Mouse (Mus musculus): Measurements from ENCODE around the gene Tnnc1. TPM values are rescaled to one million over a fixed set of nuclear protein-coding genes. Genes with fewer than 3 reads are reported as not detected.
A peak's percentile ranks its signal among the peaks of the same experiment; 100 is the strongest.

Gene Tnnc1
- polyA plus RNA-seq, 1 experiment, result 0.62 TPM

- DNase-seq (ENCODE audit: low read depth in 1 of 2, low spot score in 2 of 2), result no peak
- WGBS, result 96% methylated on average over 1 of the region's 1 CpGs
- TF ChIP-seq CTCF (IDR thresholded peaks at IDR 0.05; ENCODE audit: extremely low read depth, insufficient read depth, insufficient read length, insufficient replicate concordance), result no peak
- no peak for TF ChIP-seq POLR2A (IDR thresholded peaks at IDR 0.05; ENCODE audit: low read depth, low read length)
Observed at GRCm38 (mm10) chr14:31245946-31246345, 37.8 kb downstream of the Tnnc1 start.

DNA sequence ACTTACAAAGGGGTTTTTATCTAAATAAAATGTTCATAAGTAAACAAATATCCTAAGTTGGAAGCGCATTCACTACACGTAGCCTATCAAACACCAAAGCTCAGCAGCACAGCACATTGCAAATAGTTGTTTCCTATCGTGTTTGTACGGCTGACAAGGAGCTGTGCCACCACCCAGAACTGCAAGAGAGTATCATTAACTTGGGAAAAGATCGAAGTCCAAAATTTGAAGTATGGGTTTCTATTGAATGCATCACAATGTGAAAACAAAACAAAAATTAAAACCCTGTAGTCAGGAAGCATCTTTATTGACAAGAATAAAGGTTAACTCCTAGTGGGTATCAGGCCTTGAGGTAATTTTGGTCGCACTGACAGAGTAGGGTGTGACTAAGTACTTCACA, 40.3 kb downstream of the Tnnc1 start:
- no peaks in the 10 kb centered on the region; the same call in 1 of the 2 replicates for H3K4me1 ChIP-seq (ENCODE audit: control insufficient read depth, insufficient read depth, insufficient read length)
- no peak for TF ChIP-seq CTCF (IDR thresholded peaks at IDR 0.05; ENCODE audit: extremely low read depth, insufficient read depth, insufficient read length, insufficient replicate concordance)
- no peak for TF ChIP-seq POLR2A (IDR thresholded peaks at IDR 0.05; ENCODE audit: low read depth, low read length)
- no peaks in the 10 kb centered on the region for H3K36me3 ChIP-seq (ENCODE audit: control insufficient read depth, insufficient read depth, low read length)
- no peak overlapping the region for H3K4me3 ChIP-seq (ENCODE audit: extremely low read depth, insufficient read depth, insufficient read length)
- H3K27ac ChIP-seq (ENCODE audit: insufficient read depth, low read length), result no peak overlapping the region
- no peaks in the 10 kb centered on the region for H3K27me3 ChIP-seq (ENCODE audit: control insufficient read depth, insufficient read depth, low read length)
- WGBS, result 93% methylated on average over 6 of the region's 6 CpGs
- no peak for DNase-seq (ENCODE audit: low read depth in 1 of 2, low spot score in 2 of 2)

More at GRCm38 (mm10) chr14:31245946-31246345, 37.8 kb downstream of the Tnnc1 start:
- Histone ChIP-seq H3K4me3 (ENCODE audit: extremely low read depth, insufficient read depth, insufficient read length) (no peak overlapping the region), H3K27ac (ENCODE audit: insufficient read depth, low read length) (no peak overlapping the region), H3K4me1 (ENCODE audit: control insufficient read depth, insufficient read depth, insufficient read length) (no peaks in the 10 kb centered on the region), H3K36me3 (ENCODE audit: control insufficient read depth, insufficient read depth, low read length) (no peaks in the 10 kb centered on the region), H3K27me3 (ENCODE audit: control insufficient read depth, insufficient read depth, low read length) (no peaks in the 10 kb centered on the region)

DNA sequence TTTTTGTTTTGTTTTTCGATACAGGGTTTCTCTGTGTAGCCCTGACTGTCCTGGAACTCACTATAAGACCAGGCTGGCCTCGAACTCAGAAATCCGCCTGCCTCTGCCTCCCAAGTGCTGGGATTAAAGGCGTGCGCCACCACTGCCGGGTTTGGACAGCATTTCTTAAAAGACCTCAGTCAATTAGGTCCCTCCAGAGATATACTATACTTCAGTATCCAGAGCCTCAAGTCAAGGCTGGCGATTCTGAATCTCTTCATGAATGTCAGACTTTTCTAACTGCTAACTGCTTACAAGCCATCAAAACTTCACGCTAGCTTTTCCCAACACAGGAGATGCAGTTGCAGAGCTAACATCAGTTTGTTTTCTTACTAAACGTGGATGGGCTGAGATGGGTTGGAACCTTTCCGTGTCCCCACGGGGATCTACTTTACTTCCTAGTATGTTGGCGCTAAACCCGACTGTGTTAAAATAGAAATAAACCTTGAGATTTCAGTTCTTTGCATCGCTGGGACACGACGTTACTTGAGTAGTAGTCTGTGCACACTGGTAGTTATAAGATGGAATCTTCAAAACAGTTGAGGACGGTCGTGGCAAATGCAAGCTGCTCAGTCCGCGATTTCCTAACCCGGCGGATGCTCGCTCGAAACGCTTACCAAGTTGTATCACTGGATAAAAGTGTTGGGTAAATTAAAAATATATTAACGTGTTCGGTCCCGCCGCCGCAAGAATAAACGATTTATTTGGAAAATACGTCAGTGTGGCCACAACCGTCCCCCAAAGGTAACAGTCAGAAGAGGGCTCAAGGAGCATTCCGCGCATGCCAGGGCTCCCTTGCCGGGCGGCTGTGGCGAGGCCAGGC, 42.3 kb downstream of the Tnnc1 start:
- DNase-seq (ENCODE audit: low read depth in 1 of 2, low spot score in 2 of 2), result no peak
- Histone ChIP-seq H3K4me1 (ENCODE audit: control insufficient read depth, insufficient read depth, insufficient read length) (no peaks in the 10 kb centered on the region; the same call in 1 of the 2 replicates), H3K27ac (ENCODE audit: insufficient read depth, low read length) (peak overlapping the region; percentile 100), H3K36me3 (ENCODE audit: control insufficient read depth, insufficient read depth, low read length) (peaks cover 10% of the 10 kb centered on the region), H3K27me3 (ENCODE audit: control insufficient read depth, insufficient read depth, low read length) (no peaks in the 10 kb centered on the region), H3K4me3 (ENCODE audit: extremely low read depth, insufficient read depth, insufficient read length) (peak overlapping the region; percentile 87)
- WGBS, result 11% methylated on average over 38 of the region's 38 CpGs
- TF ChIP-seq POLR2A (IDR thresholded peaks at IDR 0.05; ENCODE audit: low read depth, low read length), result no peak
- TF ChIP-seq CTCF (IDR thresholded peaks at IDR 0.05; ENCODE audit: extremely low read depth, insufficient read depth, insufficient read length, insufficient replicate concordance), result no peak

- Histone ChIP-seq H3K4me3 (ENCODE audit: extremely low read depth, insufficient read depth, insufficient read length) (peak within 1 kb of the TSS; percentile 87), H3K36me3 (ENCODE audit: control insufficient read depth, insufficient read depth, low read length) (peaks cover 15% of the 10 kb centered on the region), H3K27ac (ENCODE audit: insufficient read depth, low read length) (peak within 1 kb of the TSS; percentile 100), H3K27me3 (ENCODE audit: control insufficient read depth, insufficient read depth, low read length) (no peaks in the 10 kb centered on the region), H3K4me1 (ENCODE audit: control insufficient read depth, insufficient read depth, insufficient read length) (no peaks in the 10 kb centered on the region; the same call in 1 of the 2 replicates)
- under 1% methylated on average over 75 of the region's 75 CpGs for WGBS
- TF ChIP-seq CTCF (IDR thresholded peaks at IDR 0.05; ENCODE audit: extremely low read depth, insufficient read depth, insufficient read length, insufficient replicate concordance) (no peak), POLR2A (IDR thresholded peaks at IDR 0.05; ENCODE audit: low read depth, low read length) (peak; percentile 53)
- DNase-seq (ENCODE audit: low read depth in 1 of 2, low spot score in 2 of 2), result peak; percentile 84 to 93
Observed at GRCm38 (mm10) chr14:31251084-31251604, 43.0 kb downstream of the Tnnc1 start, which contains the start of the genes Phf7 and Bap1. TSS of gene Phf7 (minus strand) at chr14:31251317. TSS of gene Bap1 (plus strand) at chr14:31251450.

GRCm38 (mm10) chr14:31251626-31252025, 43.5 kb downstream of the Tnnc1 start:
- no peaks in the 10 kb centered on the region; the same call in 1 of the 2 replicates for H3K4me1 ChIP-seq (ENCODE audit: control insufficient read depth, insufficient read depth, insufficient read length)
- no peaks in the 10 kb centered on the region for H3K27me3 ChIP-seq (ENCODE audit: control insufficient read depth, insufficient read depth, low read length)
- H3K4me3 ChIP-seq (ENCODE audit: extremely low read depth, insufficient read depth, insufficient read length), result peak overlapping the region; percentile 87
- TF ChIP-seq POLR2A (IDR thresholded peaks at IDR 0.05; ENCODE audit: low read depth, low read length) (no peak), CTCF (IDR thresholded peaks at IDR 0.05; ENCODE audit: extremely low read depth, insufficient read depth, insufficient read length, insufficient replicate concordance) (no peak)
- WGBS, result 1% methylated on average over 18 of the region's 18 CpGs
- no peak for DNase-seq (ENCODE audit: low read depth in 1 of 2, low spot score in 2 of 2)
- peak overlapping the region; percentile 100 for H3K27ac ChIP-seq (ENCODE audit: insufficient read depth, low read length)
- H3K36me3 ChIP-seq (ENCODE audit: control insufficient read depth, insufficient read depth, low read length), result peaks cover 19% of the 10 kb centered on the region

DNA sequence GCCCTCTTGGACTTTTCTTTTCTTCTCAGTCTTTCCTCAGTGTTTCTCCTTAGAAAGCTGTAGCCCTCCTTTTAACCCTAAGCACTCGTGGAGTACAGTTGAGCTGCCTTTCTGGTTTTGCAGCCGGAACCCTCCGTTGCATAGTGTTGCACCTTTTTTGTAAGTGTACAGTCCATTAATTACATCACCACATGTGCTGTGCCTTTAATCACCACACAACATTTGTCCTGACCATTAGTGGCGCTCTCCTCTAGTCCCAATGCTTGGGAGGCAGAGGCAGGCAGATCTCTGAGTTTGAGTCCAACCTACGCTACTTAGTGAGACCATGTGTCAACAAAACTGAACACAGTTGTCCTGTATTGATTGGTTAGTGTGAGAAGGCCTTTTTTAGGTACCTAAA, 44.0 kb downstream of the Tnnc1 start:
- no peak for DNase-seq (ENCODE audit: low read depth in 1 of 2, low spot score in 2 of 2)
- Histone ChIP-seq H3K4me3 (ENCODE audit: extremely low read depth, insufficient read depth, insufficient read length) (peak overlapping the region; percentile 87; the same call in 1 of the 2 replicates), H3K4me1 (ENCODE audit: control insufficient read depth, insufficient read depth, insufficient read length) (no peaks in the 10 kb centered on the region; the same call in 1 of the 2 replicates), H3K27ac (ENCODE audit: insufficient read depth, low read length) (no peak overlapping the region), H3K27me3 (ENCODE audit: control insufficient read depth, insufficient read depth, low read length) (no peaks in the 10 kb centered on the region), H3K36me3 (ENCODE audit: control insufficient read depth, insufficient read depth, low read length) (peaks cover 23% of the 10 kb centered on the region)
- 83% methylated on average over 5 of the region's 5 CpGs for WGBS
- TF ChIP-seq POLR2A (IDR thresholded peaks at IDR 0.05; ENCODE audit: low read depth, low read length) (no peak), CTCF (IDR thresholded peaks at IDR 0.05; ENCODE audit: extremely low read depth, insufficient read depth, insufficient read length, insufficient replicate concordance) (no peak)

All from spleen, adult 2 months (tissue).